Mouse (Mus musculus) stomach, postnatal 0 days (tissue): Measurements from ENCODE around the gene Akt3. TPM values are rescaled to one million over a fixed set of nuclear protein-coding genes. Genes with fewer than 3 reads are reported as not detected.

Experiments
- ATAC-seq: fragments of 200-750 bp; cut with Nextera tagmentation; 2 replicates; pipeline ENCODE4 v1.8.0; 2017; ENCODE audit not compliant: low FRiP score, low TSS enrichment
- DNase-seq: peaks from one replicate; pipeline ENCODE4 v3.0.0-alpha.2; 2016; ENCODE audit warnings: low spot score
- H3K27ac ChIP-seq: fragments of 300-500 bp; sonication (generic); replicated peaks from 2 replicates; pipeline ENCODE4 v1.5.1; 2014; ENCODE audit warnings: mild to moderate bottlenecking, control low read depth
- H3K27me3 ChIP-seq: fragments of 300-500 bp; sonication (generic); 2 replicates; pipeline ENCODE4 v1.6.1; 2014; ENCODE audit warnings: low read length; ENCODE audit not compliant: control insufficient read depth, insufficient read depth
- H3K36me3 ChIP-seq: fragments of 300-500 bp; sonication (generic); 2 replicates; pipeline ENCODE4 v1.6.1; 2014; ENCODE audit warnings: low read length, mixed read lengths; ENCODE audit not compliant: control insufficient read depth, insufficient read depth
- H3K4me1 ChIP-seq: fragments of 300-500 bp; sonication (generic); replicated peaks from 2 replicates; pipeline ENCODE4 v1.6.1; 2014; ENCODE audit warnings: antibody characterized with exemption; ENCODE audit not compliant: control insufficient read depth, insufficient read depth
- H3K4me2 ChIP-seq: fragments of 300-500 bp; sonication (generic); replicated peaks from 2 replicates; pipeline ENCODE4 v1.6.1; 2014; ENCODE audit warnings: low read depth, mild to moderate bottlenecking, control low read depth, moderate library complexity
- H3K4me3 ChIP-seq: fragments of 300-500 bp; sonication (generic); 2 replicates; pipeline ENCODE4 v1.5.1; 2014; ENCODE audit warnings: low read depth, low read length, control low read depth
- H3K9ac ChIP-seq: fragments of 300-500 bp; sonication (generic); 2 replicates; pipeline ENCODE4 v1.6.1; 2014; ENCODE audit warnings: mild to moderate bottlenecking, low read length, control low read depth, mixed read lengths
- H3K9me3 ChIP-seq: fragments of 300-500 bp; sonication (generic); 2 replicates; pipeline ENCODE4 v1.6.1; 2016; ENCODE audit warnings: low read length; ENCODE audit not compliant: control insufficient read depth
- CTCF ChIP-seq: IDR thresholded peaks from 2 replicates; pipeline ENCODE4 v1.5.1; 2016; ENCODE audit warnings: antibody characterized with exemption, low read depth, mild to moderate bottlenecking, moderate library complexity
- EP300 ChIP-seq: optimal IDR thresholded peaks from 2 replicates; pipeline ENCODE3; 2016; ENCODE audit warnings: antibody characterized with exemption
- WGBS: fragments of 180-500 bp; shearing (Covaris S2); extraction: QIAGEN DNeasy Blood & Tissue Kit; methylation state at CpG from one replicate; pipeline ENCODE4 v1.1.7; 2014; 5-methylcytosine and 5-hydroxymethylcytosine counted together
- polyA plus RNA-seq: library from polyadenylated mRNA; unstranded; fragments of >200 nt; fragmentation: Nextera tagmentation; extraction: Ambion mirVana; gene quantifications from 2 replicates; pipeline ENCODE4 v1.2.1, GENCODE M21; 2015

Akt3 gene
- polyA plus RNA-seq, 1 experiment from 2014 or later = 2.1 TPM

DNA sequence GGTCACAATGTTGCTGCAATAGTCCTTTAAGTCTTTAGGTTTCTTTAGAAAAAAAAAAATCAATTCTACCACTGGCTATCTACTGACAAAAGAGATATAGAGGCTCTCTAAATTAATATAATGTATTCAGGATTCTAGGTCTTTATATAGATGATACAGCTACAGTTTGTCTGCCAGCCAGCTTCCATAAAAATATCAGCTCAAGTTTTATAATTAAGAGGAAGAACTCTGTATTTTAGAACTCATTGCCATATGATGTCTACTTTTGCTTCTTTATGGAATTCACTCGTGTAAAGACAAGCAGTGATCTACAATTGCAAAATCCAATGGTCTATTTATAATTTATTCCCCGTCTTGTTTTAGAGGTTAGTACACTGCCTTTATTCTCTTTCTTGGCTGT lies 188.8 kb downstream of the Akt3 start:
- no peak overlapping the region for H3K27ac ChIP-seq
- no peak for DNase-seq
- no peaks in the 10 kb centered on the region for H3K36me3 ChIP-seq
- no peak for TF ChIP-seq EP300
- H3K9me3 ChIP-seq = no peaks in the 10 kb centered on the region
- H3K4me2 ChIP-seq = no peak overlapping the region
- no peak for ATAC-seq
- H3K9ac ChIP-seq = no peak overlapping the region
- 78% methylated on average over 2 of the region's 2 CpGs for WGBS
- H3K27me3 ChIP-seq = no peaks in the 10 kb centered on the region
- no peak overlapping the region for H3K4me3 ChIP-seq
- H3K4me1 ChIP-seq = no peaks in the 10 kb centered on the region

DNA sequence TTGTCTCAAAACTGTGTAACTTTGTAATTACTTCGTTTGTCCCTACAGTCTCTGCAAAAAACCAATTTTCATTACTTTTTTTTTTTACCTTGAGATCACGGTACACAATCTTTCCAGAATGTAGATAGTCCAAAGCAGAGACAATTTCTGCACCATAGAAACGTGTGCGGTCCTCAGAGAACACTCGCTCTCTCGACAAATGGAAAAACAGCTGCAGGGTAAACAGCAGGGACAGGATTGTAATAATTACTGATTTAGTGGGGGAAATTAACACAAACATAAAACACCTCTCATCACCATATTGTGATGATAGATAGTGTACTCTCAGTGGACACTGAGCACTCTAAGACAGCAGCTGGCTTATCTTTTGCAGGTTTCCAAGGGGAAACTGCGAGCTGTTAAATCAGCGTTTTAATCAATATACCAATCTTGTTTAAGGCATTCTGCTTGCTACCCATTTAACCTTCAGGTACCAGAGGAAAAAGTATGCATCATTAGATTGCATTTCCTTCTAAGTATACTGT lies 190.8 kb downstream of the Akt3 start:
- ATAC-seq (no peak), DNase-seq (no peak)
- TF ChIP-seq EP300 (no peak), CTCF (no peak)
- H3K36me3 ChIP-seq = no peaks in the 10 kb centered on the region
- WGBS = 83% methylated on average over 8 of the region's 8 CpGs
- no peaks in the 10 kb centered on the region for H3K4me1 ChIP-seq
- no peaks in the 10 kb centered on the region for H3K27me3 ChIP-seq
- 0 out of 2 replicates have a peak, but pooled peaks cover 2% of the 10 kb centered on the region for H3K9me3 ChIP-seq
- H3K9ac ChIP-seq = no peak overlapping the region
- no peak overlapping the region for H3K4me3 ChIP-seq
- no peak overlapping the region for H3K27ac ChIP-seq
- H3K4me2 ChIP-seq = no peak overlapping the region

DNA sequence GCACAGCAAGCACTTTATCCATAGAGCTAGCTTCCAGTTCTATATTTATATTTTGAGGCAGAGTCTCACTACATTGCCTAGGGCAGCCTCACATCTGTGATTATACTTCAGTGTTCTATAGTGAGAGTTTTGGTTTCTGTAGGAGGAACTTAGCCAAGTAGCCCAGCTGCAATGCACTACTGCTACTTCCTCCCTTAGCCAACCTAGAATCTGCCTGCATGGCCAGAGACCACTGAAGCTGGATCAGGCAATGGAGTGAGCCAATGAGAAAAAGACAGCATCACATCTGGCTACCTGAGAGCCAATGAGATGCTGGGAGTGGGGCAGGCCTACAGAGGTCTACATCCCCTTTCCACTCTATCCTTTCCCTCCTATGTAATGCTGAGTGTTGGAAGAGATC lies 192.3 kb downstream of the Akt3 start:
- ATAC-seq (no peak), DNase-seq (no peak)
- Histone ChIP-seq H3K4me1 (no peaks in the 10 kb centered on the region), H3K9ac (no peak overlapping the region), H3K27ac (no peak overlapping the region), H3K9me3 (0 out of 2 replicates have a peak, but pooled peaks cover 2% of the 10 kb centered on the region), H3K4me2 (no peak overlapping the region), H3K4me3 (no peak overlapping the region), H3K27me3 (no peaks in the 10 kb centered on the region), H3K36me3 (no peaks in the 10 kb centered on the region)
- TF ChIP-seq EP300 (no peak), CTCF (no peak)

DNA sequence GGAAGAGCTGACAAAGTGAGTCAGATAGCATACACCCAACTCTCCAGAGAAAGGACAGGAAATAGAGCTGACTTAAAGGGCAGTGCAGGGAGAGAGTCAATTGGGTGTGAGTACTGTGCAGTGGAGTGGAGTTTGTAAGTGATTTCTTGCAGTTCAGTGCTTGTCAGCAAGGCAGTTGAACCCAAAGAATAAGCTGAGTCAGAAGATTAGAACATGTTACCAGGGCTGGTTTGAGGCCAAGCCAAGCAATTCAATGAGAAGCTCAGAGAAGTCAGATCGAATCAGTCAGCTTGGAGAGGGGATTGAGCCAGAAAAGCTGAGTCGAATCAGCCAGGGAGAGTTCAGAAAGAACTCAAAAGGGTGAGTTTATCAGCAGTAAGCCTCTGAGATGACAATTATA lies 196.2 kb downstream of the Akt3 start:
- ATAC-seq (no peak), DNase-seq (no peak)
- H3K27ac ChIP-seq = no peak overlapping the region
- no peak for TF ChIP-seq EP300
- no peak for TF ChIP-seq CTCF
- no peaks in the 10 kb centered on the region for H3K4me1 ChIP-seq
- H3K4me2 ChIP-seq = no peak overlapping the region
- H3K4me3 ChIP-seq = no peak overlapping the region
- no peaks in the 10 kb centered on the region for H3K27me3 ChIP-seq
- H3K36me3 ChIP-seq = no peaks in the 10 kb centered on the region
- H3K9me3 ChIP-seq = 0 out of 2 replicates have a peak, but pooled peaks cover 2% of the 10 kb centered on the region
- 79% methylated on average over 2 of the region's 2 CpGs for WGBS
- no peak overlapping the region for H3K9ac ChIP-seq

DNA sequence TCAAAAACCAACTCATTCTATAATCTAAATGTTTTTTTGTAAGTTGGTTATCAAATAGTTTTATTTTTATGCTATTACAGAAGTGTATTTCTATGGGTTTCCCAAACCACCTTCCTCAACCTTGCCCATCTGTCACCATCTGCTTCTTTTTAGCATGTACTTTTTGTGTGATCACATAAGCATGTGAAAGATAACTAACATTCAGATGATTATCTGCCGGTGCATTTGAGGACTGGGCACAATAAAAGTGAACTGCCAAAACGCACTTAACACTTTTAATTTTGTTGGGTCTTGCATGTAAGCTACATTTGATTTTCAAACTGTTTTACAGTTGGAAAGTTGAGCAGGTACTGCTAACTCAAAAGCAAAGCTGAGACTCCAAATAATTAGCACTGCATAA lies 203.1 kb downstream of the Akt3 start:
- ATAC-seq (no peak), DNase-seq (no peak)
- Histone ChIP-seq H3K9me3 (no peaks in the 10 kb centered on the region), H3K4me2 (no peak overlapping the region), H3K9ac (no peak overlapping the region), H3K36me3 (no peaks in the 10 kb centered on the region), H3K27ac (no peak overlapping the region), H3K4me1 (no peaks in the 10 kb centered on the region), H3K27me3 (no peaks in the 10 kb centered on the region), H3K4me3 (no peak overlapping the region)
- no peak for TF ChIP-seq CTCF
- no peak for TF ChIP-seq EP300
- 82% methylated on average over 2 of the region's 2 CpGs for WGBS

DNA sequence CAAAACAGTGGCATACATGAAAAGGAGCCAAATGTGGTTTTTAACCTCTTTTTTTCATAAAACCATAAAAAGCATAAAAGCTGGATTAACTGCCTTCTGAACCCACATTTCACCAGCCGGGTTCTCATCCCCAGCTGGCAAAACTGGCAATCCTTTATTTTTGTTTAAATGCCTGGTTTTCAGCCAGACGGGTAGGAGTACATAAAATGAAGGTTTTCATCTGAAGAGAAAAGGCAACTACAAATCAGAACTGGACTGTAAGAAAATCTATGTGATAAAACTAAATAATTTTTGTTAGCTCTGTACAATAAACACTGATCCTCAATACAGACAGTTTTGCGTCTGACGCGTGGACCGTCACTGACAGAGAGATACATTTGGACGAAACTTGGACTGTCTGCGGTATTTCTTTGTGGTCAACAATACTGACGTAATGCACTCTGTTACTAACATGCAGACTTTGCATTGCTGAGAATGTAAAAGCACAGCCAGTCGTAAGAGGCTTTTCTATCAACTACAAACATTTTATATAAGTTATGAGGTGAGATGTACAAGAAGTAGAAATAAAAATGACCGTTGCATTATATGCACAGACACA lies 206.5 kb downstream of the Akt3 start:
- Histone ChIP-seq H3K9me3 (no peaks in the 10 kb centered on the region), H3K4me2 (no peak overlapping the region), H3K9ac (no peak overlapping the region), H3K4me1 (no peaks in the 10 kb centered on the region), H3K36me3 (no peaks in the 10 kb centered on the region; the same call in 1 of the 2 replicates), H3K27ac (no peak overlapping the region), H3K27me3 (no peaks in the 10 kb centered on the region), H3K4me3 (no peak overlapping the region)
- ATAC-seq = no peak
- no peak for TF ChIP-seq EP300
- TF ChIP-seq CTCF = no peak
- 70% methylated on average over 11 of the region's 11 CpGs for WGBS
- no peak for DNase-seq
